Mouse (Mus musculus) heart, adult 2 months (tissue): Measurements from ENCODE around the gene Prdm5. TPM values are rescaled to one million over a fixed set of nuclear protein-coding genes. Genes with fewer than 3 reads are reported as not detected.

ENCODE experiments used
- DNase-seq, 2 experiments: peaks; one replicate each; pipeline ENCODE4 v3.0.0; 2021
- H3K27ac ChIP-seq: fragments of 200-600 bp; 2 replicates; pipeline ENCODE4 v1.8.1; 2022
- H3K27me3 ChIP-seq: fragments of 200-500 bp; 2 replicates; pipeline ENCODE4 v1.6.1; 2012; ENCODE audit warnings: mild to moderate bottlenecking, low read length, inconsistent platforms, mixed read lengths; ENCODE audit not compliant: control insufficient read depth, insufficient read depth
- H3K36me3 ChIP-seq: fragments of 200-500 bp; 2 replicates; pipeline ENCODE4 v1.6.1; 2012; ENCODE audit warnings: low read length, inconsistent platforms; ENCODE audit not compliant: control insufficient read depth, insufficient read depth
- H3K4me1 ChIP-seq: fragments of 200-500 bp; 2 replicates; pipeline ENCODE4 v1.6.1; 2011; ENCODE audit warnings: low read length; ENCODE audit not compliant: control insufficient read depth, insufficient read depth
- H3K4me3 ChIP-seq: fragments of 200-600 bp; 2 replicates; pipeline ENCODE4 v1.8.1; 2022
- H3K79me2 ChIP-seq: fragments of 200-500 bp; replicated peaks from 2 replicates; pipeline ENCODE4 v1.6.1; 2012; ENCODE audit warnings: mild to moderate bottlenecking, inconsistent platforms, low read length, moderate library complexity, mixed read lengths; ENCODE audit not compliant: control insufficient read depth, insufficient read depth
- H3K9ac ChIP-seq: fragments of 200-500 bp; 2 replicates; pipeline ENCODE4 v1.6.1; 2012; ENCODE audit warnings: low read depth, mild to moderate bottlenecking, control low read depth, inconsistent platforms, low read length, mixed read lengths
- CTCF ChIP-seq: fragments of 200-600 bp; IDR thresholded peaks from 2 replicates; pipeline ENCODE4 v1.8.1; 2022; ENCODE audit warnings: antibody characterized with exemption, mild to moderate bottlenecking, moderate library complexity
- EP300 ChIP-seq: fragments of 200-500 bp; IDR thresholded peaks from 2 replicates; pipeline ENCODE4 v1.6.1; 2011; ENCODE audit warnings: low read depth, low read length, control low read depth; ENCODE audit not compliant: insufficient read depth
- POLR2A ChIP-seq: fragments of 200-500 bp; IDR thresholded peaks from 2 replicates; pipeline ENCODE4 v1.6.1; 2011; ENCODE audit warnings: mild to moderate bottlenecking, low read depth, low read length, control low read depth; ENCODE audit not compliant: insufficient read depth
- WGBS: fragments of 180-500 bp; shearing (Covaris S2); methylation state at CpG from one replicate; pipeline ENCODE4 v1.1.7; 2018; 5-methylcytosine and 5-hydroxymethylcytosine counted together
- intact Hi-C: fragments of 180-260 bp; cut with DNase I; formaldehyde crosslinking; loops from one replicate; pipeline ENCODE4 v1.15.1; 2025
- polyA plus RNA-seq: library from polyadenylated mRNA; depleted of rRNA; stranded (reverse); fragments of >200 nt; gene quantifications from 2 replicates; pipeline ENCODE4 v1.2.3, GENCODE M21; 2012
- total RNA-seq, 2 experiments: library from RNA; stranded (reverse); gene quantifications; 2 replicates each; pipeline ENCODE4 v1.2.3; 2021

Prdm5 gene
- total and polyA plus RNA-seq, 3 experiments, result 2.8 to 8.4 (median 7.5) TPM

GRCm38 (mm10) chr6:65798390-65798789 lies 19.6 kb downstream of the Prdm5 start:
- no peak for DNase-seq
- WGBS, result 87% methylated on average over 3 of the region's 3 CpGs
- TF ChIP-seq POLR2A (no peak), CTCF (no peak), EP300 (no peak)

GRCm38 (mm10) chr6:65811685-65812084 lies 32.9 kb downstream of the Prdm5 start:
- no peak overlapping the region for H3K9ac ChIP-seq
- H3K27me3 ChIP-seq, result no peaks in the 10 kb centered on the region
- no peak overlapping the region for H3K4me3 ChIP-seq
- TF ChIP-seq CTCF (no peak), EP300 (no peak), POLR2A (no peak)
- H3K36me3 ChIP-seq, result no peaks in the 10 kb centered on the region
- no peaks in the 10 kb centered on the region; the same call in 1 of the 2 replicates for H3K79me2 ChIP-seq
- WGBS, result 80% methylated on average over 3 of the region's 3 CpGs
- no peaks in the 10 kb centered on the region for H3K4me1 ChIP-seq
- intact Hi-C loops, result no loop called here
- H3K27ac ChIP-seq, result no peak overlapping the region
- DNase-seq, result no peak

More at GRCm38 (mm10) chr6:65798390-65798789, 19.6 kb downstream of the Prdm5 start:
- Histone ChIP-seq H3K4me1 (no peaks in the 10 kb centered on the region), H3K79me2 (no peaks in the 10 kb centered on the region), H3K27ac (no peak overlapping the region), H3K9ac (no peak overlapping the region), H3K36me3 (no peaks in the 10 kb centered on the region; the same call in 1 of the 2 replicates), H3K27me3 (no peaks in the 10 kb centered on the region), H3K4me3 (no peak overlapping the region)
- intact Hi-C loops, result no loop called here

GRCm38 (mm10) chr6:65818039-65818747 lies 39.4 kb downstream of the Prdm5 start:
- no peak for TF ChIP-seq POLR2A
- no peak for TF ChIP-seq CTCF
- TF ChIP-seq EP300, result no peak
- Histone ChIP-seq H3K9ac (no peak overlapping the region), H3K27ac (no peak overlapping the region), H3K4me1 (peaks cover 3% of the 10 kb centered on the region), H3K36me3 (peaks cover 4% of the 10 kb centered on the region; the same call in 1 of the 2 replicates), H3K79me2 (no peaks in the 10 kb centered on the region), H3K27me3 (no peaks in the 10 kb centered on the region), H3K4me3 (no peak overlapping the region)
- no peak for DNase-seq
- intact Hi-C loops, result no loop called here
- WGBS, result 51% methylated on average over 4 of the region's 4 CpGs

- intact Hi-C loops, result no loop called here
- Histone ChIP-seq H3K36me3 (no peaks in the 10 kb centered on the region), H3K9ac (no peak overlapping the region), H3K4me3 (no peak overlapping the region), H3K79me2 (no peaks in the 10 kb centered on the region), H3K27ac (no peak overlapping the region), H3K4me1 (no peaks in the 10 kb centered on the region), H3K27me3 (no peaks in the 10 kb centered on the region)
- DNase-seq, result no peak
- whole genome bisulfite sequencing, result 62% methylated on average over 1 of the region's 1 CpGs
- no peak for TF ChIP-seq POLR2A
Measured at GRCm38 (mm10) chr6:65828656-65829055, 49.9 kb downstream of the Prdm5 start.

GRCm38 (mm10) chr6:65831443-65831842 lies 52.7 kb downstream of the Prdm5 start:
- Histone ChIP-seq H3K4me3 (no peak overlapping the region), H3K79me2 (no peaks in the 10 kb centered on the region; the same call in 1 of the 2 replicates), H3K36me3 (no peaks in the 10 kb centered on the region), H3K27ac (no peak overlapping the region), H3K4me1 (peaks cover 1% of the 10 kb centered on the region; the same call in 1 of the 2 replicates), H3K27me3 (no peaks in the 10 kb centered on the region), H3K9ac (no peak overlapping the region)
- no peak for DNase-seq
- intact Hi-C loops, result no loop called here
- TF ChIP-seq CTCF (no peak), POLR2A (no peak), EP300 (no peak)
- 76% methylated on average over 5 of the region's 5 CpGs for WGBS

GRCm38 (mm10) chr6:65834013-65834412 lies 55.2 kb downstream of the Prdm5 start:
- no peak overlapping the region for H3K9ac ChIP-seq
- no peaks in the 10 kb centered on the region for H3K36me3 ChIP-seq
- peaks cover 1% of the 10 kb centered on the region; the same call in 1 of the 2 replicates for H3K4me1 ChIP-seq
- TF ChIP-seq POLR2A (no peak), CTCF (no peak), EP300 (no peak)
- 91% methylated on average over 4 of the region's 4 CpGs for WGBS
- intact Hi-C loops, result no loop called here
- no peaks in the 10 kb centered on the region; the same call in 1 of the 2 replicates for H3K79me2 ChIP-seq
- H3K4me3 ChIP-seq, result no peak overlapping the region
- DNase-seq, result no peak
- no peaks in the 10 kb centered on the region for H3K27me3 ChIP-seq
- no peak overlapping the region for H3K27ac ChIP-seq
